Mouse (Mus musculus): ENCODE measurements around the gene Ncoa5.

- TF ChIP-seq USF1 (IDR thresholded peaks at IDR 0.05; ENCODE audit: low read depth) (no peak), CTCF (IDR thresholded peaks at IDR 0.05; ENCODE audit: control insufficient read depth, insufficient read depth, insufficient read length) (no peak), FOSL1 (IDR thresholded peaks at IDR 0.05; ENCODE audit: insufficient read depth, low read length, poor library complexity, severe bottlenecking) (no peak), MYOD1 (IDR thresholded peaks at IDR 0.05; ENCODE audit: control insufficient read depth, insufficient read length, low read depth) (no peak), MAX (IDR thresholded peaks at IDR 0.05) (no peak), CEBPB (IDR thresholded peaks at IDR 0.05; ENCODE audit: low read depth) (no peak)
Observed at GRCm38 (mm10) chr2:164994659-164995428, 39.8 kb downstream of the Ncoa5 start.

Measured in C2C12 (cell line).